Mouse (Mus musculus): ENCODE results near the gene Olfr1496. TPM values are rescaled to one million over a fixed set of nuclear protein-coding genes. Genes with fewer than 3 reads are reported as not detected.

Gene Olfr1496
- total and polyA plus RNA-seq, 3 experiments, result not detected

Other genes with a start within 250 kb of the Olfr1496 start
- not detected in 2 replicates for gene Olfr1480, start 250.0 kb upstream of the Olfr1496 start, total RNA-seq (2012; rRNA removed)
- gene Olfr1480, start 250.0 kb upstream of the Olfr1496 start, total RNA-seq (2014; rRNA removed), result not detected in 2 replicates
- not detected in 2 replicates for gene Olfr1480, start 250.0 kb upstream of the Olfr1496 start, polyA plus RNA-seq (2012; ENCODE audit: insufficient read length, low read depth)
- not detected in 2 replicates for gene Olfr1484, start 194.4 kb upstream of the Olfr1496 start, total RNA-seq (2012; rRNA removed)
- gene Olfr1484, start 194.4 kb upstream of the Olfr1496 start, total RNA-seq (2014; rRNA removed), result not detected in 2 replicates
- not detected in 2 replicates for gene Olfr1484, start 194.4 kb upstream of the Olfr1496 start, polyA plus RNA-seq (2012; ENCODE audit: insufficient read length, low read depth)
- not detected in 2 replicates for gene Olfr1487, start 160.5 kb upstream of the Olfr1496 start, total RNA-seq (2012; rRNA removed)
- gene Olfr1487, start 160.5 kb upstream of the Olfr1496 start, total RNA-seq (2014; rRNA removed), result not detected in 2 replicates
- gene Olfr1487, start 160.5 kb upstream of the Olfr1496 start, polyA plus RNA-seq (2012; ENCODE audit: insufficient read length, low read depth), result not detected in 2 replicates
- not detected in 2 replicates for gene Olfr1489, start 146.3 kb upstream of the Olfr1496 start, total RNA-seq (2012; rRNA removed)
- gene Olfr1489, start 146.3 kb upstream of the Olfr1496 start, total RNA-seq (2014; rRNA removed), result not detected in 2 replicates
- not detected in 2 replicates for gene Olfr1489, start 146.3 kb upstream of the Olfr1496 start, polyA plus RNA-seq (2012; ENCODE audit: insufficient read length, low read depth)
- gene Olfr1490, start 126.8 kb upstream of the Olfr1496 start, total RNA-seq (2012; rRNA removed), result not detected in 2 replicates
- not detected in 2 replicates for gene Olfr1490, start 126.8 kb upstream of the Olfr1496 start, total RNA-seq (2014; rRNA removed)
- not detected in 2 replicates for gene Olfr1490, start 126.8 kb upstream of the Olfr1496 start, polyA plus RNA-seq (2012; ENCODE audit: insufficient read length, low read depth)
- not detected in 2 replicates for gene Olfr1491, start 80.6 kb upstream of the Olfr1496 start, total RNA-seq (2012; rRNA removed)
- not detected in 2 replicates for gene Olfr1491, start 80.6 kb upstream of the Olfr1496 start, total RNA-seq (2014; rRNA removed)
- gene Olfr1491, start 80.6 kb upstream of the Olfr1496 start, polyA plus RNA-seq (2012; ENCODE audit: insufficient read length, low read depth), result not detected in 2 replicates
- gene Olfr1493-ps1, start 54.6 kb upstream of the Olfr1496 start, total RNA-seq (2012; rRNA removed), result not detected in 2 replicates
- gene Olfr1493-ps1, start 54.6 kb upstream of the Olfr1496 start, total RNA-seq (2014; rRNA removed), result not detected in 2 replicates
- not detected in 2 replicates for gene Olfr1493-ps1, start 54.6 kb upstream of the Olfr1496 start, polyA plus RNA-seq (2012; ENCODE audit: insufficient read length, low read depth)
- gene Olfr1494, start 38.1 kb upstream of the Olfr1496 start, total RNA-seq (2012; rRNA removed), result not detected in 2 replicates
- not detected in 2 replicates for gene Olfr1494, start 38.1 kb upstream of the Olfr1496 start, total RNA-seq (2014; rRNA removed)
- gene Olfr1494, start 38.1 kb upstream of the Olfr1496 start, polyA plus RNA-seq (2012; ENCODE audit: insufficient read length, low read depth), result not detected in 2 replicates
- not detected in 2 replicates for gene Olfr1495, start 13.3 kb upstream of the Olfr1496 start, total RNA-seq (2012; rRNA removed)
- gene Olfr1495, start 13.3 kb upstream of the Olfr1496 start, total RNA-seq (2014; rRNA removed), result not detected in 2 replicates
- gene Olfr1495, start 13.3 kb upstream of the Olfr1496 start, polyA plus RNA-seq (2012; ENCODE audit: insufficient read length, low read depth), result not detected in 2 replicates
- not detected in 2 replicates for gene Olfr1497, start 20.3 kb downstream of the Olfr1496 start, total RNA-seq (2012; rRNA removed)
- gene Olfr1497, start 20.3 kb downstream of the Olfr1496 start, total RNA-seq (2014; rRNA removed), result not detected in 2 replicates
- not detected in 2 replicates for gene Olfr1497, start 20.3 kb downstream of the Olfr1496 start, polyA plus RNA-seq (2012; ENCODE audit: insufficient read length, low read depth)
- gene Olfr1499, start 41.6 kb downstream of the Olfr1496 start, total RNA-seq (2012; rRNA removed), result not detected in 2 replicates
- gene Olfr1499, start 41.6 kb downstream of the Olfr1496 start, total RNA-seq (2014; rRNA removed), result not detected in 2 replicates
- gene Olfr1499, start 41.6 kb downstream of the Olfr1496 start, polyA plus RNA-seq (2012; ENCODE audit: insufficient read length, low read depth), result not detected in 2 replicates
- gene Olfr1500, start 52.6 kb downstream of the Olfr1496 start, total RNA-seq (2012; rRNA removed), result not detected in 2 replicates
- not detected in 2 replicates for gene Olfr1500, start 52.6 kb downstream of the Olfr1496 start, total RNA-seq (2014; rRNA removed)
- not detected in 2 replicates for gene Olfr1500, start 52.6 kb downstream of the Olfr1496 start, polyA plus RNA-seq (2012; ENCODE audit: insufficient read length, low read depth)
- not detected in 2 replicates for gene Olfr1501, start 72.8 kb downstream of the Olfr1496 start, total RNA-seq (2012; rRNA removed)
- not detected in 2 replicates for gene Olfr1501, start 72.8 kb downstream of the Olfr1496 start, total RNA-seq (2014; rRNA removed)
- not detected in 2 replicates for gene Olfr1501, start 72.8 kb downstream of the Olfr1496 start, polyA plus RNA-seq (2012; ENCODE audit: insufficient read length, low read depth)
- not detected in 2 replicates for gene Olfr1502, start 83.9 kb downstream of the Olfr1496 start, total RNA-seq (2012; rRNA removed)
- gene Olfr1502, start 83.9 kb downstream of the Olfr1496 start, total RNA-seq (2014; rRNA removed), result not detected in 2 replicates
- gene Olfr1502, start 83.9 kb downstream of the Olfr1496 start, polyA plus RNA-seq (2012; ENCODE audit: insufficient read length, low read depth), result not detected in 2 replicates
- not detected in 2 replicates for gene Olfr1504, start 120.0 kb downstream of the Olfr1496 start, total RNA-seq (2012; rRNA removed)
- not detected in 2 replicates for gene Olfr1504, start 120.0 kb downstream of the Olfr1496 start, total RNA-seq (2014; rRNA removed)
- gene Olfr1504, start 120.0 kb downstream of the Olfr1496 start, polyA plus RNA-seq (2012; ENCODE audit: insufficient read length, low read depth), result not detected in 2 replicates
- not detected in 2 replicates for gene Olfr1505, start 135.7 kb downstream of the Olfr1496 start, total RNA-seq (2012; rRNA removed)
- gene Olfr1505, start 135.7 kb downstream of the Olfr1496 start, total RNA-seq (2014; rRNA removed), result not detected in 2 replicates
- not detected in 2 replicates for gene Olfr1505, start 135.7 kb downstream of the Olfr1496 start, polyA plus RNA-seq (2012; ENCODE audit: insufficient read length, low read depth)

All from CH12.LX (cell line).